Comparison of ENCODE assay signal across 24 mouse cellular contexts in genomic region chr8:103664796-103665195, GRCm38 (mm10).
"Had no signal": no experiment of that assay in that cellular context is flagged by ENCODE, and none has a peak within 500 bp of the region (broad histone marks: within the 10 kb centered on the region; RNA-seq: fewer than 3 reads in every experiment).

No protein-coding gene starts in this region.

- H3K27ac ChIP-seq: gastrocnemius, adult 2 months; heart, adult 2 months; heart, embryonic 10.5 days; hindbrain, embryonic 10.5 days; hindbrain, embryonic 12.5 days; hindbrain, embryonic 14.5 days; intestine, embryonic 15.5 days; layer of hippocampus, adult 2 months; limb, embryonic 10.5 days; limb, embryonic 12.5 days; liver, embryonic 12.5 days; liver, embryonic 14.5 days had no signal

- DNase-seq: gastrocnemius, adult 2 months; gastrocnemius, postnatal 10 days; gastrocnemius, postnatal 25 days; heart, adult 2 months; heart, postnatal 10 days; heart, postnatal 4 days; kidney, adult 18-20 months; kidney, adult 8-10 months; kidney, postnatal 10 days; kidney, postnatal 25 days; kidney, postnatal 4 days; layer of hippocampus, adult 9-11 months; layer of hippocampus, postnatal 36 days had no signal

- H3K4me1 ChIP-seq: heart, embryonic 10.5 days; heart, embryonic 12.5 days; hindbrain, embryonic 10.5 days; hindbrain, embryonic 12.5 days; intestine, embryonic 15.5 days; limb, embryonic 10.5 days; limb, embryonic 12.5 days; liver, embryonic 12.5 days had no signal

- H3K36me3 ChIP-seq: heart, embryonic 10.5 days; heart, embryonic 12.5 days; hindbrain, embryonic 10.5 days; hindbrain, embryonic 12.5 days; intestine, embryonic 15.5 days; limb, embryonic 10.5 days; limb, embryonic 12.5 days; liver, embryonic 12.5 days had no signal

- H3K9me3 ChIP-seq: heart, embryonic 10.5 days; hindbrain, embryonic 12.5 days; intestine, embryonic 15.5 days; limb, embryonic 10.5 days; limb, embryonic 12.5 days; liver, embryonic 12.5 days had no signal

- H3K4me3 ChIP-seq: gastrocnemius, adult 2 months; heart, adult 2 months; heart, embryonic 10.5 days; heart, embryonic 12.5 days; hindbrain, embryonic 10.5 days; hindbrain, embryonic 12.5 days; intestine, embryonic 15.5 days; layer of hippocampus, adult 2 months; limb, embryonic 10.5 days; limb, embryonic 12.5 days; liver, embryonic 12.5 days had no signal

- H3K27me3 ChIP-seq: heart, embryonic 12.5 days; hindbrain, embryonic 12.5 days; intestine, embryonic 15.5 days; limb, embryonic 12.5 days; liver, embryonic 12.5 days had no signal
